ENCODE assay signal across 22 mouse cellular contexts in the genomic region with DNA sequence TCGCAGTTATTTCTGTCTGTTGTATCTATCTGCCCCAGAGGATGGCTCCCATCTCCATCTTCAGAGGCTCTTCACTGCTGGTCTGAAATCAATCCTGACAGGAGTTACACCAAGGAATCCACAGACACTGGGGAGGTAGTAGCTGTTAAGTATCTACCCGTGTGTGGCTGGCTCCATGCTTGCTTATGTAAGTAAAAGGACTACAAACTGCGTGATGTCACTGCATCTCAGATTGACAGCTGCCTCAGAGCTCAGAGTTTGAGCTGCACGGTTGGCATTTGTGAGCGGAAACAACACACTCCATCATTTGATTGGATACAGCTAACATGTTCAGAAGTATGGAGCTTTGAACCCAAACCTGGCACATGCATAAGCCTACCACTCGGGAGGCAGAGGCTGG. TPM values are rescaled to one million over a fixed set of nuclear protein-coding genes. Genes with fewer than 3 reads are reported as not detected.
A peak's percentile ranks its signal among the peaks of the same experiment; 100 is the strongest.
DNase-seq lines count a peak whose midpoint lies in the region; TF ChIP-seq lines count a peak whose summit lies in the region.
"Had no signal": no experiment of that assay in that cellular context is flagged by ENCODE, and none has a peak within 500 bp of the region (broad histone marks: within the 10 kb centered on the region; RNA-seq: fewer than 3 reads in every experiment).

No protein-coding gene starts in this region.

- H3K27ac ChIP-seq in heart, adult 2 months: no peak overlapping the region
- H3K27ac ChIP-seq in layer of hippocampus, adult 2 months: peak overlapping the region; percentile 70
- H3K27ac ChIP-seq: embryonic facial prominence, embryonic 10.5 days; embryonic facial prominence, embryonic 12.5 days; forebrain, embryonic 13.5 days; forebrain, embryonic 15.5 days had no signal

- TF ChIP-seq CTCF in heart, adult 2 months (IDR thresholded peaks at IDR 0.05): no peak
- TF ChIP-seq CTCF in layer of hippocampus, adult 2 months (conservative IDR thresholded peaks at IDR 0.05): no peak

- WGBS in heart, adult 2 months: 84% methylated on average over 6 of the region's 6 CpGs

- no peak overlapping the region for H3K9ac ChIP-seq in heart, adult 2 months (ENCODE audit: low read depth, low read length)
- H3K9ac ChIP-seq: embryonic facial prominence, embryonic 12.5 days; forebrain, embryonic 13.5 days; forebrain, embryonic 15.5 days had no signal

- H3K27me3 ChIP-seq in heart, adult 2 months (ENCODE audit: control insufficient read depth, insufficient read depth, low read length): no peaks in the 10 kb centered on the region
- H3K27me3 ChIP-seq: CH12.LX; embryonic facial prominence, embryonic 12.5 days; forebrain, embryonic 13.5 days; forebrain, embryonic 15.5 days; Patski had no signal

- no peak for TF ChIP-seq EP300 in heart, adult 2 months (IDR thresholded peaks at IDR 0.05; ENCODE audit: insufficient read depth, low read depth, low read length)

- peak; percentile 66 for DNase-seq in heart, adult 11 months
- no peak for DNase-seq in heart, adult 2 months
- no peak for DNase-seq in layer of hippocampus, adult 2 months (ENCODE audit: low spot score in 2 of 2)
- no peak for DNase-seq in layer of hippocampus, postnatal 14 days (ENCODE audit: low spot score in 2 of 2)
- peak; percentile 1 for DNase-seq in thymus, postnatal 14 days
- DNase-seq in thymus, postnatal 0 days (ENCODE audit: low spot score): no peak
- DNase-seq: adrenal gland, adult 8-10 months; adrenal gland, postnatal 14 days; adrenal gland, postnatal 36 days; B cell, adult 2 months; cerebellum, adult 11-12 months; cerebellum, adult 2 months; cerebellum, adult 9-10 months; cerebellum, postnatal 10 days; cerebellum, postnatal 25 days had no signal

- H3K4me1 ChIP-seq in heart, adult 2 months (ENCODE audit: control insufficient read depth, insufficient read depth, low read length): no peaks in the 10 kb centered on the region
- H3K4me1 ChIP-seq: embryonic facial prominence, embryonic 12.5 days; forebrain, embryonic 13.5 days; forebrain, embryonic 15.5 days had no signal

- intact Hi-C loops in heart, adult 2 months (cut with DNase I): no loop called here

- H3K4me3 ChIP-seq in heart, adult 2 months: no peak overlapping the region
- no peak overlapping the region for H3K4me3 ChIP-seq in layer of hippocampus, adult 2 months
- H3K4me3 ChIP-seq: embryonic facial prominence, embryonic 10.5 days; embryonic facial prominence, embryonic 12.5 days; forebrain, embryonic 13.5 days; forebrain, embryonic 15.5 days had no signal

- H3K36me3 ChIP-seq in heart, adult 2 months (ENCODE audit: control insufficient read depth, insufficient read depth, low read length): no peaks in the 10 kb centered on the region
- H3K36me3 ChIP-seq: embryonic facial prominence, embryonic 10.5 days; embryonic facial prominence, embryonic 12.5 days; forebrain, embryonic 15.5 days; G1E had no signal

- H3K79me2 ChIP-seq in heart, adult 2 months (replicated peaks; ENCODE audit: control insufficient read depth, insufficient read depth, low read length): no peaks in the 10 kb centered on the region

- TF ChIP-seq POLR2A in heart, adult 2 months (IDR thresholded peaks at IDR 0.05; ENCODE audit: insufficient read depth, low read depth, low read length): no peak

RNA-seq across cellular contexts. Expression of a gene that starts 52.9 kb away (rescaled TPM):
- total RNA-seq in heart, adult 2 months (2021): 1 to 10 TPM; 2.2 to 2.5 TPM
- polyA plus RNA-seq in heart, adult 2 months (2012; rRNA removed): 0.61 and 1.1 TPM in 2 replicates
- total RNA-seq in layer of hippocampus, adult 2 months (2021): 10 to 100 TPM; 95.2 to 97.7 TPM
- total RNA-seq in layer of hippocampus, postnatal 14 days (2021): 10 to 100 TPM; 49.9 to 54.2 TPM
- 10.1 and 12.7 TPM in 2 replicates for polyA plus RNA-seq in thymus, postnatal 0 days (2015; fragmentation: Nextera tagmentation; extraction: Ambion mirVana)

Comparison
In these comparisons a context has a peak if more than half of its experiments do, and no peak if none do; other contexts are left out.
1. DNase-seq: peak in heart, adult 11 months (single experiment) and thymus, postnatal 14 days (single experiment); none in heart, adult 2 months (0 of 2), layer of hippocampus, adult 2 months (0 of 2), layer of hippocampus, postnatal 14 days (0 of 2) and thymus, postnatal 0 days (single experiment).
2. RNA of a gene that starts 52.9 kb away (total RNA-seq): 95.2 to 97.7 TPM in layer of hippocampus, adult 2 months and 49.9 to 54.2 TPM in layer of hippocampus, postnatal 14 days; 2.2 to 2.5 TPM in heart, adult 2 months; every median in the first group is over 10 times any median in the second.